Mouse (Mus musculus): ENCODE results near the gene Slit3.

GRCm38 (mm10) chr11:35318433-35319020, 197.5 kb downstream of the Slit3 start:
- TF ChIP-seq CTCF (IDR thresholded peaks at IDR 0.05; ENCODE audit: low read depth, low read length) (no peak), POLR2A (IDR thresholded peaks at IDR 0.05; ENCODE audit: extremely low read depth, insufficient read depth, low read length) (no peak)
